Mouse (Mus musculus) thymus, adult 2 months (tissue): ENCODE data around the gene Caskin1.

Experiments
- CTCF ChIP-seq: fragments of 200-500 bp; IDR thresholded peaks from 2 replicates; pipeline ENCODE4 v1.5.1; 2012; ENCODE audit warnings: mild to moderate bottlenecking, control low read depth, low read length, moderate library complexity, borderline replicate concordance; ENCODE audit not compliant: control insufficient read depth, poor library complexity, insufficient read depth; ENCODE audit errors: extremely low read depth
- POLR2A ChIP-seq: fragments of 200-500 bp; IDR thresholded peaks from 2 replicates; pipeline ENCODE4 v1.6.1; 2012; ENCODE audit warnings: mild to moderate bottlenecking, low read length, control low read depth, moderate library complexity; ENCODE audit not compliant: control insufficient read depth, poor library complexity, insufficient read depth; ENCODE audit errors: extremely low read depth

- TF ChIP-seq CTCF (no peak), POLR2A (no peak)
These were observed 7.0 kb downstream of the Caskin1 start for GRCm38 (mm10) chr17:24495443-24495842.
